Mouse (Mus musculus): ENCODE results near the gene Mrtfa. TPM values are rescaled to one million over a fixed set of nuclear protein-coding genes. Genes with fewer than 3 reads are reported as not detected.

The Mrtfa gene
- total and polyA plus RNA-seq, 2 experiments from 2014 or later: 22.6 to 32.1 TPM

DNA sequence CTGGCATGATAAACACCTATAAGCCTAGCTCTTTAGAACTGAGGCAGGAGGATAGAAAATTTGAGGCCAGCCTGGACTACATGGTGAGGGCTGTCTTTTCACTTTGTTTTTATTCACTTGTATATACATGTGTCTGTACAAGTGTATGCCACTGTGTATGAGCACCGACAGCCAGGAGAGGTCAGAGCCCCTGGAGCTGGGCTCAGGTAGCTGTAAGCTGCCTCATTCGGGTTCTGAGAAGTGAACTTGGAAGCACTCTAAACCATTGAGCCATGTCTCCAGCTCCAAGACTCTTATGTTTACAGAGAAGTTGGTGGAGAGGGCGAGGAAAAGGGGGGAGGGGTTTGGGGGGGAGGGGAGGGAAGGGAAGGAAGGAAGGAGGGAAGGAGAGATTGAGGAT is 29.0 kb downstream of the Mrtfa start:
- no peaks in the 10 kb centered on the region for H3K27me3 ChIP-seq (ENCODE audit: insufficient read depth, low read length)
- H3K27ac ChIP-seq: no peak overlapping the region
- no peaks in the 10 kb centered on the region for H3K36me3 ChIP-seq (ENCODE audit: insufficient read depth, low read length)
- no peak overlapping the region for H3K4me2 ChIP-seq (ENCODE audit: low read depth, low read length)
- H3K4me1 ChIP-seq (ENCODE audit: insufficient read depth, low read length): peaks cover 3% of the 10 kb centered on the region; the same call in 1 of the 2 replicates
- 92% methylated on average over 3 of the region's 3 CpGs for WGBS
- DNase-seq (ENCODE audit: low spot score) (no peak), ATAC-seq (no peak)
- no peaks in the 10 kb centered on the region for H3K9me3 ChIP-seq (ENCODE audit: low read length)
- H3K9ac ChIP-seq (replicated peaks; ENCODE audit: low read length): no peak overlapping the region
- no peak for TF ChIP-seq CTCF (IDR thresholded peaks at IDR 0.05; ENCODE audit: low read depth)
- no peak overlapping the region for H3K4me3 ChIP-seq (ENCODE audit: low read length)

DNA sequence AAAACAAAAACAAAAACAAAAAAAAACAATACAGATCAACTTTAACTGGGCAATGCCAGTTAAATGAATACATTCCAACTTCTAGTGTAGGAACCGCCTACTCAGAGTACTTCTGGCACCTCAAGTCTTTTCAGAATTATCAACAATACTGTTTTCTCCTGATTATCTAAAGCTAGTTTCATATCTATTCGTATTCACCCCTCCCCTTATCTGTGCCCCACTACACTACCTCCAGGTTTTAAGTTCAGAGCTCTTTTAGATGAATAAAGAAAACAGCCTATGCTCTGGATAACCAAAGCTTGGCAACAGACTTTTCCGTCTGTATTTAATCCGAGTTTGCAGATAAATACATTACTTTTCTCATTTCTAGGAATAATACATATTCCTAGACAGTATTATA is 29.9 kb downstream of the Mrtfa start:
- Histone ChIP-seq H3K4me1 (ENCODE audit: insufficient read depth, low read length) (peaks cover 3% of the 10 kb centered on the region; the same call in 1 of the 2 replicates), H3K27me3 (ENCODE audit: insufficient read depth, low read length) (no peaks in the 10 kb centered on the region), H3K27ac (no peak overlapping the region), H3K9ac (replicated peaks; ENCODE audit: low read length) (no peak overlapping the region), H3K9me3 (ENCODE audit: low read length) (no peaks in the 10 kb centered on the region), H3K4me2 (ENCODE audit: low read depth, low read length) (no peak overlapping the region), H3K4me3 (ENCODE audit: low read length) (no peak overlapping the region), H3K36me3 (ENCODE audit: insufficient read depth, low read length) (no peaks in the 10 kb centered on the region)
- ATAC-seq: no peak
- no peak for DNase-seq (ENCODE audit: low spot score)
- no peak for TF ChIP-seq CTCF (IDR thresholded peaks at IDR 0.05; ENCODE audit: low read depth)
- WGBS: 90% methylated on average over 4 of the region's 4 CpGs

DNA sequence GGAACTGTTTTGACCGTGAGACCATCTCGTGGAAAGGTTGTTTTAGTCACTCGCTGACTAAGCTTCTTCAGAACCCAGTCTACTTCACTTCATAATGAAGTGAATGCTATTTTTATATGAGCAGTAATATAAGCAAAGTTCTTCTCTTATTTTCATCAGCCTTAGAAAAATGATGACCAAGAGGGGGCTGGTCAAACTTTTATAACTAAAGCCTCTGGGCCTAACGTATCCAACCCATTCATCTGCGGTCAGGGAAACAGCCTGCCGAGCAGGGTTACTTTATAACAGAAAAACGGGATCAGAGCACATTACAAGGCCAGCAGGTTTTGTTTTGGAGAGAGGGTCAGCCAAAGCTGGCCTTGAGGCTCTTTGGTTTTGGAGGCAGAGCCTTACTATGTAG is 31.3 kb downstream of the Mrtfa start:
- Histone ChIP-seq H3K36me3 (ENCODE audit: insufficient read depth, low read length) (no peaks in the 10 kb centered on the region), H3K27ac (no peak overlapping the region), H3K4me1 (ENCODE audit: insufficient read depth, low read length) (peaks cover 3% of the 10 kb centered on the region; the same call in 1 of the 2 replicates), H3K4me3 (ENCODE audit: low read length) (no peak overlapping the region), H3K9ac (replicated peaks; ENCODE audit: low read length) (no peak overlapping the region), H3K27me3 (ENCODE audit: insufficient read depth, low read length) (no peaks in the 10 kb centered on the region), H3K9me3 (ENCODE audit: low read length) (no peaks in the 10 kb centered on the region), H3K4me2 (ENCODE audit: low read depth, low read length) (no peak overlapping the region)
- ATAC-seq: no peak
- 79% methylated on average over 7 of the region's 7 CpGs for WGBS
- DNase-seq (ENCODE audit: low spot score): no peak
- no peak for TF ChIP-seq CTCF (IDR thresholded peaks at IDR 0.05; ENCODE audit: low read depth)

DNA sequence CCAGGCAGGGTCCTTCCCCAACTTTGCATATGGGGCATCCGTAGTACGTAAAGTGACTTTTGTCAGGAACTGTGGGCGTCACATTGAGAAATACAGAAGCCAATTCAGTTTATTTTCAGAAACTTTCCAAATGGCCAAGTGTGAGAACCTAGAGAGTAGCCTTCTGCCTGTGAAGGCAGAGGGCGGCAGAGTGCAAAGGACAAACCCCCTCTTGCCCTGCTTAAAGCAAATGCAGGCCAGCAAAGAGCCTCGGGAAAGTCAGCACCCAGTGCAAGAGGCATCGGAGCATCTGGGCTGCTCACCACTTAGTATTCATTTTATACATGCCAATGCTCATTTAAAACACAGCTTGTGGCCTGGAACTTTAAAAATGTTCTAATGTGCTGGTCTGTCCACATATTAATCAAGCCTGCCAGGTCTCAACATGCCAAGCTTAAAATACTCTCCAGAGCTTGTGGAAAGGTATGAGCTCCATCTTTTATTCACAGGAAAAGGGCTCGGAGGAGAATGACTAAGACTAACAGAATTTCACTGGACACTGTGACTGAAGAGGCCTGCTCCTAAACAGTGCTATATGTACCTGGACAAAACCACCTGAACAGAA is 31.9 kb downstream of the Mrtfa start:
- 75% methylated on average over 7 of the region's 7 CpGs for WGBS
- Histone ChIP-seq H3K4me2 (ENCODE audit: low read depth, low read length) (no peak overlapping the region), H3K4me3 (ENCODE audit: low read length) (no peak overlapping the region), H3K27me3 (ENCODE audit: insufficient read depth, low read length) (no peaks in the 10 kb centered on the region), H3K4me1 (ENCODE audit: insufficient read depth, low read length) (peaks cover 3% of the 10 kb centered on the region; the same call in 1 of the 2 replicates), H3K36me3 (ENCODE audit: insufficient read depth, low read length) (no peaks in the 10 kb centered on the region), H3K27ac (no peak overlapping the region), H3K9me3 (ENCODE audit: low read length) (no peaks in the 10 kb centered on the region), H3K9ac (replicated peaks; ENCODE audit: low read length) (no peak overlapping the region)
- ATAC-seq (no peak), DNase-seq (ENCODE audit: low spot score) (no peak)
- no peak for TF ChIP-seq CTCF (IDR thresholded peaks at IDR 0.05; ENCODE audit: low read depth)

DNA sequence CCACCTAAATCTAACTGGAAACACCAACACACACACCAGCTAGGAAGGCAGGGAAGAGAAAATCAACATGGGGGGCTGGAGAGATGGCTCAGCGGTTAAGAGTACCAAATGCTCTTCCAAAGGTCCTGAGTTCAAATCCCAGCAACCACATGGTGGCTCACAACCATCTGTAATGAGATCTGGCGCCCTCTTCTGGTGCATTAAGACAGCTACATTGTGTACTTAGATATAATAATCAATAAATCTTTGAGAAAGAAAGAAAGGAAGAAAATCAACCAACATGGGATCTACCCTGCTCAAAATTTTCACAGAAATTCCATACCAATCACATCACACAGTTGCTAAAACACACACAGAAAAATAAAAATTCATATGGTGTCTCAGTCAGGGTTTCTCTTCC is 34.1 kb downstream of the Mrtfa start:
- Histone ChIP-seq H3K4me2 (ENCODE audit: low read depth, low read length) (no peak overlapping the region), H3K36me3 (ENCODE audit: insufficient read depth, low read length) (no peaks in the 10 kb centered on the region), H3K9me3 (ENCODE audit: low read length) (no peaks in the 10 kb centered on the region), H3K27ac (no peak overlapping the region), H3K4me1 (ENCODE audit: insufficient read depth, low read length) (peaks cover 3% of the 10 kb centered on the region; the same call in 1 of the 2 replicates), H3K27me3 (ENCODE audit: insufficient read depth, low read length) (no peaks in the 10 kb centered on the region), H3K4me3 (ENCODE audit: low read length) (no peak overlapping the region), H3K9ac (replicated peaks; ENCODE audit: low read length) (no peak overlapping the region)
- TF ChIP-seq CTCF (IDR thresholded peaks at IDR 0.05; ENCODE audit: low read depth): peak; percentile 20; the same call in 1 of the 2 replicates
- 72% methylated on average over 2 of the region's 2 CpGs for WGBS
- ATAC-seq (no peak), DNase-seq (ENCODE audit: low spot score) (no peak)

DNA sequence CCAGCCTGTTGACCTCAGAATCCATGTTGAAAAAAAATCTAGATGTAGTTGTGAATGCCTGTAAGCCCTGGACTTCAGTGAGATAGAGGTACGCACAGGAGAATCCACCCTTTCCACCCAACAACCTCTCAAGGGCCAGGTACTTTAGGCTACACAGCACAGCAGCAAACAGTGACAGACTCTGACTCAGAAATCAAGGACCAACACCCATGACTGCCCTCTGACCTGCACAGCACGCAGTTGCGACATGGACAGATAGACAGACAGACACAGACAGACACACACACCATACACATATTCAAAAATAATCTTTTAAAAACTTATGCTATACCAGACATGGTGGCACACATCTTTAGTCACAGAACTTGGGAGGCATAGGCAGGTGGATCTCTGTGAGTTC is 34.7 kb downstream of the Mrtfa start:
- no peak for TF ChIP-seq CTCF (IDR thresholded peaks at IDR 0.05; ENCODE audit: low read depth)
- Histone ChIP-seq H3K9ac (replicated peaks; ENCODE audit: low read length) (no peak overlapping the region), H3K36me3 (ENCODE audit: insufficient read depth, low read length) (no peaks in the 10 kb centered on the region), H3K4me1 (ENCODE audit: insufficient read depth, low read length) (peaks cover 3% of the 10 kb centered on the region; the same call in 1 of the 2 replicates), H3K4me2 (ENCODE audit: low read depth, low read length) (no peak overlapping the region), H3K27me3 (ENCODE audit: insufficient read depth, low read length) (no peaks in the 10 kb centered on the region), H3K4me3 (ENCODE audit: low read length) (no peak overlapping the region), H3K27ac (no peak overlapping the region), H3K9me3 (ENCODE audit: low read length) (no peaks in the 10 kb centered on the region)
- DNase-seq (ENCODE audit: low spot score) (no peak), ATAC-seq (no peak)
- 95% methylated on average over 3 of the region's 3 CpGs for WGBS

DNA sequence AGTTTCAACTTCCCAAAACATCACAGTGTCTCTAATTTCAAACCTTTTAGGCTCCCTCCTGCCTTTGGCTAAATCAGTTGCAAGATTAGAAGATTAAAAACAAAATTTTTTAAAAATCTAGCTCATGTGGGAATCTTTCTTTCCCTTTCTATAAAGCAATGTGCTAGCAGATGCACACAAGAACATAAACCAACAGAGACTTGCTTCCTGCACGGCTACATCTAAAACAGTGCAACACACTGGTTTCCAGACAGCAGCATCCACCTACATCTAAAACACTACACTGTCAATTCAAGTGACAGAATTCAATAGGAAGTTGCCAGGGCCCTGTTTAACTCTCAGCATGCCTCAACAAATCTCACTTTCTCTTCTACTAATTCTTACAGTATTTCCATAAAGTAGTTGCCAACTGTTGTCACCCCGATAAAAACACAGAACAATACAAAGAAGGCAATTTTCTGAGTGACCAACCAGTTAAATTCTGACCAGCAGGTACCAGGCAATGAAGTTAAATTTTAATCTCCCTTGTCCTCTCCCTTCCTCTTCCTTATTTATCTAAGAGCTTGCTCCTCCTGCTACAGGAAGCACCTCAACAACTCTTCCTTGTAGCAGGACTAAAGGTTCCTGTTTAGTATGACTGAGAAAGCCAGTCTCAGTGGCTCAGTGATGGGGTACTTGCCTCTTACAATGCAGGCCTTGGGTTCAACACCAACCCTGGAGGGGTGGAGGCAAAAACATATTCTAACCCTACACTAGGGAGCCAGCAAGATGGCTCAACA is 35.5 kb downstream of the Mrtfa start:
- no peaks in the 10 kb centered on the region for H3K9me3 ChIP-seq (ENCODE audit: low read length)
- H3K4me2 ChIP-seq (ENCODE audit: low read depth, low read length): no peak overlapping the region
- H3K4me3 ChIP-seq (ENCODE audit: low read length): no peak overlapping the region
- WGBS: 66% methylated on average over 2 of the region's 2 CpGs
- no peak overlapping the region for H3K27ac ChIP-seq
- H3K4me1 ChIP-seq (ENCODE audit: insufficient read depth, low read length): peaks cover 3% of the 10 kb centered on the region; the same call in 1 of the 2 replicates
- no peaks in the 10 kb centered on the region for H3K36me3 ChIP-seq (ENCODE audit: insufficient read depth, low read length)
- no peak for TF ChIP-seq CTCF (IDR thresholded peaks at IDR 0.05; ENCODE audit: low read depth)
- no peak overlapping the region for H3K9ac ChIP-seq (replicated peaks; ENCODE audit: low read length)
- ATAC-seq (no peak), DNase-seq (ENCODE audit: low spot score) (no peak)
- no peaks in the 10 kb centered on the region for H3K27me3 ChIP-seq (ENCODE audit: insufficient read depth, low read length)

Data from hindbrain, postnatal 0 days (tissue).